Mouse (Mus musculus): ENCODE measurements around the gene Camk1g.
A peak's percentile ranks its signal among the peaks of the same experiment; 100 is the strongest.

The Camk1g gene

GRCm38 (mm10) chr1:193373906-193374413 is 3.9 kb upstream of the Camk1g start:
- DNase-seq: no peak

GRCm38 (mm10) chr1:193369091-193369490 is 1.0 kb downstream of the Camk1g start:
- DNase-seq: no peak

GRCm38 (mm10) chr1:193368055-193368454 is 2.0 kb downstream of the Camk1g start:
- DNase-seq: peak; percentile 73

GRCm38 (mm10) chr1:193363801-193364231 is 6.3 kb downstream of the Camk1g start:
- peak; percentile 56 for DNase-seq

GRCm38 (mm10) chr1:193362078-193362477 is 8.0 kb downstream of the Camk1g start:
- no peak for DNase-seq

- DNase-seq: peak; percentile 64
These were observed 8.9 kb downstream of the Camk1g start for GRCm38 (mm10) chr1:193361181-193361580.

- no peak for DNase-seq
These were observed 10.9 kb downstream of the Camk1g start for GRCm38 (mm10) chr1:193359199-193359598.

- no peak for DNase-seq
These were observed 18.5 kb downstream of the Camk1g start for GRCm38 (mm10) chr1:193351583-193351982.

- DNase-seq: no peak
These were observed 19.6 kb downstream of the Camk1g start for GRCm38 (mm10) chr1:193350546-193350801.

- no peak for DNase-seq
These were observed 20.2 kb downstream of the Camk1g start for GRCm38 (mm10) chr1:193349702-193350545.

- no peak for DNase-seq
These were observed 21.7 kb downstream of the Camk1g start for GRCm38 (mm10) chr1:193348261-193348962.

GRCm38 (mm10) chr1:193346908-193347307 is 23.2 kb downstream of the Camk1g start:
- no peak for DNase-seq

GRCm38 (mm10) chr1:193344976-193345375 is 25.1 kb downstream of the Camk1g start:
- no peak for DNase-seq

GRCm38 (mm10) chr1:193343853-193344252 is 26.2 kb downstream of the Camk1g start:
- DNase-seq: no peak

GRCm38 (mm10) chr1:193342198-193342946 is 27.7 kb downstream of the Camk1g start:
- no peak for DNase-seq

- no peak for DNase-seq
These were observed 31.6 kb downstream of the Camk1g start for GRCm38 (mm10) chr1:193338363-193338995.

GRCm38 (mm10) chr1:193337787-193338310 is 32.2 kb downstream of the Camk1g start:
- DNase-seq: no peak

- DNase-seq: no peak
These were observed 33.1 kb downstream of the Camk1g start for GRCm38 (mm10) chr1:193337018-193337321.

GRCm38 (mm10) chr1:193336122-193337017 is 33.7 kb downstream of the Camk1g start:
- no peak for DNase-seq

GRCm38 (mm10) chr1:193334546-193334945 is 35.6 kb downstream of the Camk1g start:
- DNase-seq: peak; percentile 63

- DNase-seq: no peak
These were observed 36.3 kb downstream of the Camk1g start for GRCm38 (mm10) chr1:193333776-193334175.

- no peak for DNase-seq
These were observed 37.4 kb downstream of the Camk1g start for GRCm38 (mm10) chr1:193332671-193333070.

Measured in retina, postnatal 1 day (tissue).